Mouse (Mus musculus) liver, embryonic 14.5 days (tissue): ENCODE results near the gene Cryz.

Experiments used
- CTCF ChIP-seq: IDR thresholded peaks from 2 replicates; pipeline ENCODE4 v1.5.1; 2016; ENCODE audit warnings: antibody characterized with exemption, low read depth, control low read depth
- EP300 ChIP-seq: IDR thresholded peaks from 2 replicates; pipeline ENCODE4 v1.6.1; 2016; ENCODE audit warnings: antibody characterized with exemption, low read depth

GRCm38 (mm10) chr3:154663545-154663944 lies 67.0 kb downstream of the Cryz start, which contains the start of gene Erich3:
- TF ChIP-seq CTCF (no peak), EP300 (no peak)
